Mouse (Mus musculus): Measurements from ENCODE around the gene Foxp2. TPM values are rescaled to one million over a fixed set of nuclear protein-coding genes. Genes with fewer than 3 reads are reported as not detected.

Foxp2 gene
- polyA plus RNA-seq, 1 experiment from 2014 or later = 42.4 TPM

DNA sequence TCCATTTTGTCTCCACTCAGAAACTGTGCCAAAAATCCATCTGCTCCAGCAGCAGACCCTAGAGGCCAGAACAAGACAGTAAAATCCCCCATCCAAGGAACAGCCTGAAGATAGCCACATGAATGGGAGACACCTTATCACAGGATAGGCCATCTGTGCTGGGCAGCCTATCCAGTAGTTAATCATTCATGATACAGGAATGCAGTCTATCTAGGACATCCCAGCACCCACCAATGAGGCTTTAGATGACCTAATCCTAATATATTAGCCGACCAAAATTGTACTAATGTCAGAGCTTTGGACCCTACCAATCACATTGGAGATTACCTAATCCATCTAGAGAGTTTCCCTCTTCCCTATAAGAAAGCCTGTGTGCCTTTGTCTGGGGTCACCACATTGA, 565.5 kb downstream of the Foxp2 start:
- no peaks in the 10 kb centered on the region for H3K4me1 ChIP-seq (ENCODE audit: control insufficient read depth, insufficient read depth, low read length)
- no peaks in the 10 kb centered on the region for H3K36me3 ChIP-seq (ENCODE audit: control insufficient read depth, insufficient read depth, low read length)
- H3K27ac ChIP-seq (ENCODE audit: low read depth, low read length) = no peak overlapping the region
- H3K9me3 ChIP-seq (ENCODE audit: control insufficient read depth, low read length) = no peaks in the 10 kb centered on the region
- DNase-seq (ENCODE audit: low spot score, missing footprints) (no peak), ATAC-seq (ENCODE audit: low FRiP score) (0 out of 2 replicates have a peak, but pooled peaks have one; percentile 40)
- H3K9ac ChIP-seq (ENCODE audit: low read length) = no peak overlapping the region
- H3K4me2 ChIP-seq = no peak overlapping the region
- H3K4me3 ChIP-seq (ENCODE audit: low read depth, low read length) = no peak overlapping the region
- WGBS = 59% methylated on average over 1 of the region's 1 CpGs
- H3K27me3 ChIP-seq (ENCODE audit: control insufficient read depth, insufficient read depth, low read length) = no peaks in the 10 kb centered on the region

DNA sequence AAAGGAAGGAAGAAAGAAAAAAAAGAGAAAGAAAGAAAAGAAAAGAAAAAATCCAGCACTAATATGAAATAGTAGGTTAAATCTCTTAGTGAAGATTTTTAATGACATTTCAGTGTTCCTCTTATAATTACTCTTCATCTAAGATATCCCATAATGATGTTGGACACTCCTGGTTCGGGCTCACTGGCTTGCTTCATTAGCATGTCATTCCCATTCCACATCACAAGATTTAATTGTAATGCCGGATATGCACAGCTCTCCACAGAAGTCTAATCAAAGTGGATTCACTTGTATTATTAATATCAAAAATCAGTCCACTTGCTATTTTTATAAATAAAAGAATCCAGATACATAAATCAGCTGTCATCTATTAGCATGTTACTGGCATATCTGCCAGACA, 585.8 kb downstream of the Foxp2 start:
- ATAC-seq (ENCODE audit: low FRiP score) (no peak), DNase-seq (ENCODE audit: low spot score, missing footprints) (no peak)
- H3K4me1 ChIP-seq (ENCODE audit: control insufficient read depth, insufficient read depth, low read length) = no peaks in the 10 kb centered on the region
- no peak overlapping the region for H3K4me3 ChIP-seq (ENCODE audit: low read depth, low read length)
- no peaks in the 10 kb centered on the region for H3K9me3 ChIP-seq (ENCODE audit: control insufficient read depth, low read length)
- WGBS = 94% methylated on average over 2 of the region's 2 CpGs
- H3K36me3 ChIP-seq (ENCODE audit: control insufficient read depth, insufficient read depth, low read length) = no peaks in the 10 kb centered on the region
- no peak overlapping the region for H3K4me2 ChIP-seq
- H3K27ac ChIP-seq (ENCODE audit: low read depth, low read length) = no peak overlapping the region
- H3K27me3 ChIP-seq (ENCODE audit: control insufficient read depth, insufficient read depth, low read length) = no peaks in the 10 kb centered on the region
- H3K9ac ChIP-seq (ENCODE audit: low read length) = no peak overlapping the region

Small RNAs within 50 kb of the gene (microRNA-seq; reads per million reads assigned to microRNA genes)
- not detected for gene Gm25470

Other genes starting within 250 kb of the Foxp2 start
- gene Ppp1r3a, start 146.1 kb upstream of the Foxp2 start, polyA plus RNA-seq (2014; fragmentation: Nextera tagmentation; extraction: Ambion mirVana) = not detected in 2 replicates